Mouse (Mus musculus) T-cell, adult 66 days (primary cell): Measurements from ENCODE around the gene Usp19. TPM values are rescaled to one million over a fixed set of nuclear protein-coding genes. Genes with fewer than 3 reads are reported as not detected.

Source experiments
- total RNA-seq, 2 experiments: library from RNA; stranded (reverse); gene quantifications; 3 replicates in 1 of 2; 4 replicates in 1 of 2; pipeline ENCODE4 v1.2.4; 2023

Usp19 gene
- total RNA-seq: 100 to 1,000 TPM; 288 to 319 TPM

DNA sequence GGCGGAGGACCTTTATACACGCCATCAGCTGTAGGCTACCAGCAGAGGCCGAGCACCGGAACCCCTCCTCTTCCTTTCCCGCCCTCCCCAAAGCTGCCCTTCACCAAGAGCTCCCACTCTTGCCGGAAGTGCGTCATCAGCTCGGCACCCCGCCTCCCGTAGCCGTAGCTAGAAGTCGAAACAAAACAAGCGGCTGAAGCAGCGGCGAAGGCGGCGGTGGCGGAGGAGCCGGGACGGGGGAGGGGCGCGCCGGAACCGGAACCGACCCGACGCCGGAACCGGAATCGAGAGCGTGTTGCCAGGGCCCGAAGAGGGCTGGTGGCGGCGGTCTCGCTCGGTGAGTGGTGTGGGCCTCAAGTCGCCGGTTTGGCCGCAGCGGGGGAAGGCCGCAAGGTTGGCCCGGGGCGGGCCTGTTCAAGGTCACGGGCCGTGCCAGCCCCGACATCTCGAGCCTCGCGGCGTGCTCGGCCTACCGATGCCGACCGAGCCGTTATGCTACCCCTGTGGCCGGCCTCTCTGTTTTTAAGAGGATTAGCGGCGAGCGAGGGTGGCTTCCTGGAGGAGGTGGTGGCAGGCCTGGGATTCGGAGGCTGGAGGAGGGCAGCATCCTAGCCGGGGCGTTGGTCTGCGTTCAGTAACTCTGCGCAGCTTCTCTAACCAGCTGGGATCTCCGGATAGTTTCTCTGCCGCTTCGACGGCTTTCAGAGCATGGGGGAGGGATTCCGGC lies at the start of gene Usp19:
Gene Usp19, plus strand, starts transcription at position 44 of the 727 bp plus-strand sequence.

DNA sequence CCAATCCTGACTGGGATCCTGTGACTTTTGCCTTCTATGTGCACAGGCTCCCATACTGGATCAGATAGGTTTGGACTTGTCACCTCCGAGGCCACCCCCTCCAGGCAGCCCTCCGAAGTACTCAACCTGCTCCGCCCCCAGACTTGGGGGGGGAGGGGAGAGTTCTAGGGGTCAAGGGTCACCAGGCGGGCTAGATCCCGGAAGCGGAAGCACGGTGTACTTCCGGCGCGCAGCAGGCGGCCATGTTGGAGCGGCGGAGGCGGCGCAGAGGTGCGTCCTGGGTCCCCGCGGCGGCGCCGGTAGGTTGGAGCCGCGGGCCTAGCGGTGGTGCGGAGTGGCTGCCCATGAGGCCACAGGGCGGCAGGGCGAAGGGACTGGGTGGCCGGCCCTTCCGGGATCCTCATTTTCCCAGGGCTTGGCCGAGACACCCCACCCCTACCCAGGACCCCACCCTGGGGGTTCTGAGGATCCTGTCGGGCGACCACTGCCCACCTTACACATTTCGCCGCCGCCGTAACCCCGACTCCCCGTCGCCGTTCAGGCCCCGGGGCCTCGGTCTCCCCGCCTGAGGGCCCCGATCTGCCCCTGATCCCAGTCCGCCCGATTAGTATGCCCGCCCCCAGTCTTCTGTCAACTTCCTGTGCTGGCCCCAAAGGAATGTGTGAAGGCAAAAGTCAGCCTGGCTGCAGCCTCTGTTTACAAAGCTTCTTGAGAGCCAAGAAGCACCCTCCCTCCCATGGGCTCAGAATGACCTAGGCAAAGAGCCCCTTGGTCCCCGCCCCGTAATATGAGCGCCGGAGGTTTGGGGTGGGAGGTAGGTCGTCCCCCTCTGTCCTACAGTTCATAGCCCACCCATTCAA lies 29.9 kb upstream of the Usp19 start, which contains the start of gene Ccdc71:
Gene Ccdc71, plus strand, starts transcription at position 209 of the 860 bp plus-strand sequence.

GRCm38 (mm10) chr9:108461181-108461631 lies 29.2 kb upstream of the Usp19 start, which contains the start of gene Klhdc8b:
Klhdc8b (minus strand) TSS chr9:108461581.

GRCm38 (mm10) chr9:108479721-108480351 lies 10.6 kb upstream of the Usp19 start, which contains the start of gene Lamb2:
Lamb2 (plus strand) TSS chr9:108479736.

DNA sequence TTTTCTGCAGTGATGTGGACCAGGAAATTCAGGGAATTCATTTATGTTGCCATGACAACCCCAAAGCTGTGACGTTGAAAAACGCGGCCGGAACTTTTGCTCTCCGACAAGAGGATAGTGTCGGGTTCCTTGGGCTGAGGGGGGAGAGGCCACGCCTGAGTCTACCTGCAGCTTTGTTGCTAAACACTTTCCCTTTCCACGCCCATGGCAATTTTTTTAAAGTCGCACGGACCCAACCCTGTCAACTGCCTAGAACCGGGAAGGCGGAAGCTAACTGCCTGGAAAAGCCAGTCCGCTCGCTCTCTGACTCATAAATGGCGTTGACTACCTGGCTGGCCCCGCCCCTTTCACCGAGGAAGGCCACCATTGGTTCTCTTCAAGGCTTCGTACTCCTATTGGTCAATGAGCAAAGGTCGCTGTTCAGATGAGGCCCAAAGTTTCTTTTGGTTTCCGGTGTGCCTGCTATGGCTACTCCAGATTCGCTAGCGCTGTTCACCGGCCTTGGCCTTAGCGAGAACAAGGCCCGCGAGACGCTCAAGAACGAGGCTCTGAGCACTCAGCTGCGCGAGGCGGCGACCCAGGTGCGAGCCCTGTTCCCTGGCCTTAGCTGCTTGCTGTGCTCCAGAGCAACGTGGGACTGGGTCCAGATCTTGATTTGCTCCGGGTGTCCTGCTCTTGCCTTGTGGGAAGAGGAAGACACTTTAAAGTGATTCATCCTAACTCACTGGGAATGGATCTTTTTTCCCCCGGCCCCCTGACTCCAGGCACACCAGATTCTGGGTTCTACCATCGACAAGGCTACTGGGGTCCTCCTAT lies 17.4 kb downstream of the Usp19 start, which contains the start of gene Qars:
Gene Qars, plus strand, starts transcription at position 88 of the 816 bp plus-strand sequence.

GRCm38 (mm10) chr9:108516380-108517251 lies 26.2 kb downstream of the Usp19 start, which contains the start of gene Qrich1:
Qrich1 (plus strand) TSS chr9:108516806.

Other genes starting within 250 kb of the Usp19 start
- gene Dag1, start 226.6 kb upstream of the Usp19 start, total RNA-seq: 10 to 100 TPM; 32.0 to 33.0 TPM
- gene Nicn1, start 200.2 kb upstream of the Usp19 start, total RNA-seq: 1 to 10 TPM; 2.9 to 3.2 TPM
- gene Amt, start 193.7 kb upstream of the Usp19 start, total RNA-seq: 1 to 10 TPM; 1.9 to 2.3 TPM
- gene Rhoa, start 184.5 kb upstream of the Usp19 start, total RNA-seq: 100 to 1,000 TPM; 347 to 351 TPM
- gene Tcta, start 184.4 kb upstream of the Usp19 start, total RNA-seq: 10 to 100 TPM; 10.4 to 11.9 TPM
- gene Gpx1, start 151.7 kb upstream of the Usp19 start, total RNA-seq: 100 to 1,000 TPM; 212 to 222 TPM
- 100 to 1,000 TPM; 154 to 155 TPM for gene Usp4, start 142.7 kb upstream of the Usp19 start, total RNA-seq
- gene 1700102P08Rik, start 97.8 kb upstream of the Usp19 start, total RNA-seq: 10 to 100 TPM in 1 of 2 experiments, 1 to 10 TPM in 1; 7.6 to 10.3 TPM
- gene Ccdc36, start 62.1 kb upstream of the Usp19 start, total RNA-seq: under 1 TPM in 1 of 2 experiments, not detected in 1; 0.18 TPM
- not detected for gene BC048562, start 54.1 kb upstream of the Usp19 start, total RNA-seq
- 10 to 100 TPM; 37.6 to 40.0 TPM for gene Ccdc71, start 30.1 kb upstream of the Usp19 start, total RNA-seq
- gene Klhdc8b, start 29.0 kb upstream of the Usp19 start, total RNA-seq: 1 to 10 TPM; 4.3 to 5.6 TPM
- gene Lamb2, start 10.9 kb upstream of the Usp19 start, total RNA-seq: under 1 TPM in 1 of 2 experiments, not detected in 1; 0.30 TPM
- 100 to 1,000 TPM; 207 to 272 TPM for gene Qars, start 17.1 kb downstream of the Usp19 start, total RNA-seq
- 100 to 1,000 TPM; 216 to 233 TPM for gene Qrich1, start 26.2 kb downstream of the Usp19 start, total RNA-seq
- gene Impdh2, start 69.7 kb downstream of the Usp19 start, total RNA-seq: 100 to 1,000 TPM; 181 to 194 TPM
- gene Ndufaf3, start 76.8 kb downstream of the Usp19 start, total RNA-seq: 10 to 100 TPM; 25.9 to 27.1 TPM
- gene Dalrd3, start 79.3 kb downstream of the Usp19 start, total RNA-seq: 10 to 100 TPM; 54.9 to 68.4 TPM
- gene Wdr6, start 88.1 kb downstream of the Usp19 start, total RNA-seq: 10 to 100 TPM; 30.1 to 33.2 TPM
- 10 to 100 TPM; 10.0 to 10.5 TPM for gene P4htm, start 107.1 kb downstream of the Usp19 start, total RNA-seq
- gene Arih2, start 158.8 kb downstream of the Usp19 start, total RNA-seq: 100 to 1,000 TPM; 128 TPM
- 10 to 100 TPM; 19.4 to 24.9 TPM for gene Slc25a20, start 171.5 kb downstream of the Usp19 start, total RNA-seq
- 10 to 100 TPM; 12.4 to 14.4 TPM for gene Prkar2a, start 198.7 kb downstream of the Usp19 start, total RNA-seq